Mouse (Mus musculus) cerebellum, postnatal 25 days (tissue): ENCODE measurements around the gene Rbpms2.
A peak's percentile ranks its signal among the peaks of the same experiment; 100 is the strongest.
"Not testable (repeated sequence)": the region's sequence is repeated elsewhere in the genome, so short reads cannot be mapped to it uniquely, and the experiment has no call there.

Source experiments
- DNase-seq, 2 experiments: peaks; one replicate each; pipeline ENCODE4 v3.0.0; 2021; ENCODE audit warnings: mixed read lengths in 2 of 2

Rbpms2 gene

GRCm38 (mm10) chr9:65621196-65621595, 8.3 kb upstream of the Rbpms2 start:
- no peak for DNase-seq

- DNase-seq = no peak
These were observed 7.8 kb upstream of the Rbpms2 start for GRCm38 (mm10) chr9:65621666-65622065.

- no peak for DNase-seq
These were observed 6.6 kb upstream of the Rbpms2 start for GRCm38 (mm10) chr9:65622826-65623225.

GRCm38 (mm10) chr9:65624266-65624665, 5.2 kb upstream of the Rbpms2 start:
- DNase-seq = no peak

- peak; percentile 6 to 37 for DNase-seq
These were observed 551 bp downstream of the Rbpms2 start for GRCm38 (mm10) chr9:65629767-65630630.

- DNase-seq = peak; percentile 5 to 23
These were observed 1.3 kb downstream of the Rbpms2 start for GRCm38 (mm10) chr9:65630631-65631353.

GRCm38 (mm10) chr9:65631354-65632021, 2.0 kb downstream of the Rbpms2 start:
- no peak for DNase-seq

GRCm38 (mm10) chr9:65635766-65636165, 6.3 kb downstream of the Rbpms2 start:
- no peak for DNase-seq

- no peak for DNase-seq
These were observed 7.5 kb downstream of the Rbpms2 start for GRCm38 (mm10) chr9:65636926-65637325.

- no peak for DNase-seq
These were observed 9.6 kb downstream of the Rbpms2 start for GRCm38 (mm10) chr9:65639065-65639464.

- DNase-seq = no peak
These were observed 11.5 kb downstream of the Rbpms2 start for GRCm38 (mm10) chr9:65640838-65641410.

GRCm38 (mm10) chr9:65641446-65642052, 12.1 kb downstream of the Rbpms2 start:
- no peak for DNase-seq

- DNase-seq = no peak
These were observed 13.1 kb downstream of the Rbpms2 start for GRCm38 (mm10) chr9:65642546-65642945.

- no peak for DNase-seq
These were observed 15.5 kb downstream of the Rbpms2 start for GRCm38 (mm10) chr9:65644960-65645359.

GRCm38 (mm10) chr9:65645984-65646383, 16.5 kb downstream of the Rbpms2 start:
- no peak for DNase-seq

- DNase-seq = no peak
These were observed 17.3 kb downstream of the Rbpms2 start for GRCm38 (mm10) chr9:65646782-65647181.

GRCm38 (mm10) chr9:65648730-65649129, 19.3 kb downstream of the Rbpms2 start:
- DNase-seq = no peak

GRCm38 (mm10) chr9:65649997-65650396, 20.5 kb downstream of the Rbpms2 start:
- no peak for DNase-seq

GRCm38 (mm10) chr9:65651957-65652356, 22.5 kb downstream of the Rbpms2 start:
- not testable (repeated sequence) for DNase-seq

- DNase-seq = no peak
These were observed 24.3 kb downstream of the Rbpms2 start for GRCm38 (mm10) chr9:65653741-65654140.

- DNase-seq = no peak
These were observed 25.3 kb downstream of the Rbpms2 start for GRCm38 (mm10) chr9:65654700-65655237.

- no peak for DNase-seq
These were observed 26.1 kb downstream of the Rbpms2 start for GRCm38 (mm10) chr9:65655540-65655939.
